Mouse (Mus musculus): Measurements from ENCODE around the gene Atxn1.

Gene Atxn1

GRCm38 (mm10) chr13:45828035-45828434 is 136.8 kb downstream of the Atxn1 start:
- DNase-seq (ENCODE audit: low spot score) = no peak

GRCm38 (mm10) chr13:45827619-45828018 is 137.2 kb downstream of the Atxn1 start:
- peak; percentile 63 for DNase-seq (ENCODE audit: low spot score)

GRCm38 (mm10) chr13:45827046-45827596 is 137.7 kb downstream of the Atxn1 start:
- no peak for DNase-seq (ENCODE audit: low spot score)

GRCm38 (mm10) chr13:45822491-45822829 is 142.3 kb downstream of the Atxn1 start:
- no peak for DNase-seq (ENCODE audit: low spot score)

GRCm38 (mm10) chr13:45821764-45822490 is 142.9 kb downstream of the Atxn1 start:
- DNase-seq (ENCODE audit: low spot score) = no peak

GRCm38 (mm10) chr13:45820473-45821230 is 144.2 kb downstream of the Atxn1 start:
- DNase-seq (ENCODE audit: low spot score) = peak; percentile 23

- no peak for DNase-seq (ENCODE audit: low spot score)
These were observed 148.1 kb downstream of the Atxn1 start for GRCm38 (mm10) chr13:45816670-45817069.

- DNase-seq (ENCODE audit: low spot score) = no peak
These were observed 154.9 kb downstream of the Atxn1 start for GRCm38 (mm10) chr13:45809777-45810410.

GRCm38 (mm10) chr13:45807593-45808043 is 157.2 kb downstream of the Atxn1 start:
- DNase-seq (ENCODE audit: low spot score) = peak; percentile 46

- DNase-seq (ENCODE audit: low spot score) = no peak
These were observed 157.9 kb downstream of the Atxn1 start for GRCm38 (mm10) chr13:45806600-45807525.

- no peak for DNase-seq (ENCODE audit: low spot score)
These were observed 158.8 kb downstream of the Atxn1 start for GRCm38 (mm10) chr13:45805915-45806599.

- no peak for DNase-seq (ENCODE audit: low spot score)
These were observed 162.0 kb downstream of the Atxn1 start for GRCm38 (mm10) chr13:45802620-45803410.

- DNase-seq (ENCODE audit: low spot score) = no peak
These were observed 166.6 kb downstream of the Atxn1 start for GRCm38 (mm10) chr13:45798248-45798647.

- no peak for DNase-seq (ENCODE audit: low spot score)
These were observed 167.1 kb downstream of the Atxn1 start for GRCm38 (mm10) chr13:45797696-45798095.

- DNase-seq (ENCODE audit: low spot score) = no peak
These were observed 168.5 kb downstream of the Atxn1 start for GRCm38 (mm10) chr13:45796286-45796685.

- DNase-seq (ENCODE audit: low spot score) = no peak
These were observed 171.0 kb downstream of the Atxn1 start for GRCm38 (mm10) chr13:45793796-45794195.

- DNase-seq (ENCODE audit: low spot score) = no peak
These were observed 178.4 kb downstream of the Atxn1 start for GRCm38 (mm10) chr13:45786409-45786808.

GRCm38 (mm10) chr13:45783681-45784080 is 181.1 kb downstream of the Atxn1 start:
- DNase-seq (ENCODE audit: low spot score) = no peak

- no peak for DNase-seq (ENCODE audit: low spot score)
These were observed 186.1 kb downstream of the Atxn1 start for GRCm38 (mm10) chr13:45778750-45779149.

- no peak for DNase-seq (ENCODE audit: low spot score)
These were observed 186.6 kb downstream of the Atxn1 start for GRCm38 (mm10) chr13:45778171-45778570.
